In the genomic region with DNA sequence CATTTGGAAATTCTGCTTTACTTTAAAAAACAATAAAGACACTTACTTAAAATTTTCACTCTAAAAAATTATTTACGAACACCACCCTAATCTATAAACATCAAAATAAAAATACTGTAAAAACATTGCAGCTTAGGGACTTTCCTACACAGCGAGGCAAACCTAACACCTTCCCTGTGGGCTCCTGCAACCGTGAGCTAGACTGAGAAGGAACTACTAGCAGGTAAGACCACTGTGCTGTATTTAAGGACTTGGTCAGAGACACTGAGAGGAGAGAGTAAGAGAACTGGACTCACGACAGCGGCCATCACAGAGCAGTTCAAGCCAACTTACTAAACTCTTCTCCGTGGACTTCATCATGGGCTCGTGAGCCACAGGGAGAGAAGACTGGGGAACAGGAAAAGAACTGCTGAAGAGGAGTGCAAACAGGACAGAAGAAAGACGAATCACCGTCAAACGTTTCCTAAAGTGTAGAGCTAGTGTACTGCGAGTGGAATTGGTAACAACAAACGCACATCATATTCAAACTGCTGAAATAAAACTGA, we compare ENCODE assay signal across 24 mouse cellular contexts.
DNase-seq lines count a peak whose midpoint lies in the region; TF ChIP-seq lines count a peak whose summit lies in the region.
"Had no signal": no experiment of that assay in that cellular context is flagged by ENCODE, and none has a peak within 500 bp of the region (broad histone marks: within the 10 kb centered on the region; RNA-seq: fewer than 3 reads in every experiment).

No protein-coding gene starts in this region.

- H3K4me1 ChIP-seq in thymus, adult 2 months (replicated peaks; ENCODE audit: control insufficient read depth, insufficient read depth, low read length), result peaks cover 31% of the 10 kb centered on the region
- peaks cover 1% of the 10 kb centered on the region; the same call in 1 of the 2 replicates for H3K4me1 ChIP-seq in bone marrow, adult 2 months (ENCODE audit: control insufficient read depth, insufficient read depth, low read length)
- H3K4me1 ChIP-seq: liver, embryonic 15.5 days had no signal

- H3K27ac ChIP-seq in thymus, adult 2 months (ENCODE audit: control insufficient read depth, insufficient read depth, low read length), result peak overlapping the region; percentile 64
- peak overlapping the region; percentile 79 for H3K27ac ChIP-seq in bone marrow, adult 2 months (ENCODE audit: control insufficient read depth, insufficient read depth, low read depth, low read length, poor library complexity)
- H3K27ac ChIP-seq: embryonic facial prominence, embryonic 13.5 days; forebrain, embryonic 12.5 days; hindbrain, embryonic 10.5 days; hindbrain, postnatal 0 days; liver, embryonic 15.5 days; lung, embryonic 15.5 days had no signal

- no peak for DNase-seq in thymus, adult 2 months
- DNase-seq in thymus, postnatal 36 days, result no peak
- DNase-seq in CD4-positive, CD25-positive, alpha-beta regulatory T cell, adult 2 months (ENCODE audit: low read depth, low spot score), result peak; percentile 51
- peak; percentile 51 to 52 for DNase-seq in natural killer cell, adult 2 months (ENCODE audit: low spot score in 2 of 2)
- DNase-seq in left cerebral cortex, postnatal 14 days (ENCODE audit: low spot score in 2 of 2), result no peak
- DNase-seq in ovary, postnatal 36 days (ENCODE audit: low spot score), result no peak
- DNase-seq in heart, adult 8-10 months (ENCODE audit: low spot score), result no peak
- DNase-seq: adrenal gland, postnatal 10 days; cerebellum, adult 2 months; cerebellum, postnatal 25 days; embryo, embryonic 11 days; kidney, adult 11 months; kidney, postnatal 4 days; lung, postnatal 4 days; retina, postnatal 1 day had no signal

- intact Hi-C loops in left cerebral cortex, postnatal 14 days (cut with DNase I), result no loop called here

- H3K36me3 ChIP-seq in thymus, adult 2 months (ENCODE audit: control insufficient read depth, insufficient read depth, low read length), result no peaks in the 10 kb centered on the region
- H3K36me3 ChIP-seq: embryonic facial prominence, embryonic 13.5 days; forebrain, embryonic 12.5 days; hindbrain, embryonic 10.5 days; liver, embryonic 15.5 days; lung, embryonic 15.5 days had no signal

- H3K4me3 ChIP-seq in thymus, adult 2 months (ENCODE audit: control insufficient read depth, insufficient read depth, low read length), result no peak overlapping the region
- no peak overlapping the region for H3K4me3 ChIP-seq in bone marrow, adult 2 months (replicated peaks; ENCODE audit: control insufficient read depth, low read depth, low read length)
- H3K4me3 ChIP-seq: embryonic facial prominence, embryonic 13.5 days; erythroblast, embryonic 14.5 days; forebrain, embryonic 12.5 days; hindbrain, embryonic 10.5 days; liver, embryonic 15.5 days; lung, embryonic 15.5 days had no signal

- 59% methylated on average over 12 of the region's 12 CpGs for WGBS in thymus, adult 2 months
- WGBS in bone marrow, adult 2 months, result 70% methylated on average over 12 of the region's 12 CpGs

- TF ChIP-seq CTCF in thymus, adult 2 months (IDR thresholded peaks at IDR 0.05; ENCODE audit: borderline replicate concordance, control insufficient read depth, extremely low read depth, insufficient read depth, low read length, poor library complexity), result no peak
- TF ChIP-seq CTCF in bone marrow, adult 2 months (IDR thresholded peaks at IDR 0.05; ENCODE audit: control insufficient read depth, insufficient read depth, low read length), result no peak

- H3K27me3 ChIP-seq in thymus, adult 2 months (ENCODE audit: control insufficient read depth, insufficient read depth, low read length), result no peaks in the 10 kb centered on the region
- H3K27me3 ChIP-seq: embryonic facial prominence, embryonic 13.5 days; forebrain, embryonic 12.5 days; liver, embryonic 15.5 days; lung, embryonic 15.5 days; Patski had no signal

- no peak for TF ChIP-seq POLR2A in thymus, adult 2 months (IDR thresholded peaks at IDR 0.05; ENCODE audit: control insufficient read depth, extremely low read depth, insufficient read depth, low read length, poor library complexity)
- no peak for TF ChIP-seq POLR2A in bone marrow, adult 2 months (IDR thresholded peaks at IDR 0.05; ENCODE audit: borderline replicate concordance, control insufficient read depth, low read depth, low read length)

Comparison
In these comparisons a context has a peak if more than half of its experiments do, and no peak if none do; other contexts are left out.
1. DNase-seq: peak in CD4-positive, CD25-positive, alpha-beta regulatory T cell, adult 2 months (single experiment) and natural killer cell, adult 2 months (2 of 2); none in thymus, adult 2 months (single experiment), thymus, postnatal 36 days (0 of 2), left cerebral cortex, postnatal 14 days (0 of 2), ovary, postnatal 36 days (single experiment) and heart, adult 8-10 months (single experiment).